Mouse (Mus musculus) T-helper 1 cell (primary cell): ENCODE results near the gene Grifin.

ENCODE experiments used
- in situ Hi-C: fragments of 300-600 bp; cut with MboI, MseI; formaldehyde crosslinking; loops from one replicate; pipeline ENCODE4 v1.15.1; 2025; ENCODE audit warnings: high pct_unique_total_duplicates

The Grifin gene

GRCm38 (mm10) chr5:140549306-140550047 is 15.4 kb downstream of the Grifin start:
- in situ Hi-C loops: no loop called here

- in situ Hi-C loops: no loop called here
Measured at GRCm38 (mm10) chr5:140546332-140546731, 18.5 kb downstream of the Grifin start.

GRCm38 (mm10) chr5:140545651-140546050 is 19.2 kb downstream of the Grifin start:
- in situ Hi-C loops: no loop called here

GRCm38 (mm10) chr5:140542811-140543575 is 21.9 kb downstream of the Grifin start:
- in situ Hi-C loops: loop anchor here (5.0 kb wide), 2 partner anchors 89 to 139 kb away; no protein-coding TSS in a partner anchor

- in situ Hi-C loops: loop anchor here (5.0 kb wide), 2 partner anchors 92 to 142 kb away; no protein-coding TSS in a partner anchor
Measured at GRCm38 (mm10) chr5:140540106-140540505, 24.8 kb downstream of the Grifin start.

GRCm38 (mm10) chr5:140538111-140538683 is 26.7 kb downstream of the Grifin start:
- in situ Hi-C loops: no loop called here

GRCm38 (mm10) chr5:140526754-140527153 is 38.1 kb downstream of the Grifin start:
- in situ Hi-C loops: no loop called here

- in situ Hi-C loops: loop anchor here (5.0 kb wide), 1 partner anchor 44 kb away; no protein-coding TSS in a partner anchor
Measured at GRCm38 (mm10) chr5:140521196-140521595, 43.7 kb downstream of the Grifin start.

GRCm38 (mm10) chr5:140517921-140518230 is 47.0 kb downstream of the Grifin start:
- in situ Hi-C loops: no loop called here

GRCm38 (mm10) chr5:140517159-140517920 is 47.5 kb downstream of the Grifin start:
- in situ Hi-C loops: no loop called here

GRCm38 (mm10) chr5:140514799-140515486 is 49.9 kb downstream of the Grifin start:
- in situ Hi-C loops: no loop called here

GRCm38 (mm10) chr5:140513921-140514320 is 51.0 kb downstream of the Grifin start:
- in situ Hi-C loops: no loop called here
